Mouse (Mus musculus): Measurements from ENCODE around the gene Stum. TPM values are rescaled to one million over a fixed set of nuclear protein-coding genes. Genes with fewer than 3 reads are reported as not detected.

Gene Stum
- total RNA-seq, 2 experiments from 2014 or later: 298 to 309 TPM

GRCm38 (mm10) chr1:180481956-180482355 is 1.3 kb downstream of the Stum start:
- Histone ChIP-seq H3K27ac (peak overlapping the region; percentile 98), H3K4me3 (peak overlapping the region; percentile 78)
- DNase-seq (ENCODE audit: low spot score in 2 of 2): no peak
- peak; percentile 40 for TF ChIP-seq CTCF (conservative IDR thresholded peaks at IDR 0.05)

GRCm38 (mm10) chr1:180481331-180481730 is 2.0 kb downstream of the Stum start:
- Histone ChIP-seq H3K4me3 (peak overlapping the region; percentile 78), H3K27ac (peak overlapping the region; percentile 98)
- TF ChIP-seq CTCF (conservative IDR thresholded peaks at IDR 0.05): no peak
- no peak for DNase-seq (ENCODE audit: low spot score in 2 of 2)

DNA sequence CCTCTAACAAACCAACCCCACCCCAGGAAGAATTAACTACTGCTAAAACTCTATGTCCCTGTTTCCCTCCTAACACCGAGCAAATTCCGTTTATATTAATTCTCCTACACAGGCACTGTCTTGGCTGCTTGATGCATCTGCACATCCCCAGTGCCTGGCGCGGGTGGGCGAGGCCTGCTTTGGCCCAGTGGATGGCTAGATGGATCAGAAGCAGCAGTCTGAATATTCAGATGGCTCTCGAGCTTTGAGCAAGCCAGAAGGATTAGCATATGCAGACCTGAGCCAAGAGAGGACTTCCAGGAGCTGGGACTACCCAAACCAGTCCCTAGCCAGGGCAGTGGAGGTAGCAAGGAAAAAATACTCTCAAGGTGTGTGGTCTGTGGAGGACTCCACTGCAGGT is 3.0 kb downstream of the Stum start:
- Histone ChIP-seq H3K27ac (peak overlapping the region; percentile 62), H3K4me3 (peak overlapping the region; percentile 44)
- DNase-seq (ENCODE audit: low spot score in 2 of 2): no peak
- no peak for TF ChIP-seq CTCF (conservative IDR thresholded peaks at IDR 0.05)

- Histone ChIP-seq H3K4me3 (no peak overlapping the region), H3K27ac (no peak overlapping the region)
- no peak for TF ChIP-seq CTCF (conservative IDR thresholded peaks at IDR 0.05)
- DNase-seq (ENCODE audit: low spot score in 2 of 2): no peak
Observed at GRCm38 (mm10) chr1:180473566-180473965, 9.7 kb downstream of the Stum start.

DNA sequence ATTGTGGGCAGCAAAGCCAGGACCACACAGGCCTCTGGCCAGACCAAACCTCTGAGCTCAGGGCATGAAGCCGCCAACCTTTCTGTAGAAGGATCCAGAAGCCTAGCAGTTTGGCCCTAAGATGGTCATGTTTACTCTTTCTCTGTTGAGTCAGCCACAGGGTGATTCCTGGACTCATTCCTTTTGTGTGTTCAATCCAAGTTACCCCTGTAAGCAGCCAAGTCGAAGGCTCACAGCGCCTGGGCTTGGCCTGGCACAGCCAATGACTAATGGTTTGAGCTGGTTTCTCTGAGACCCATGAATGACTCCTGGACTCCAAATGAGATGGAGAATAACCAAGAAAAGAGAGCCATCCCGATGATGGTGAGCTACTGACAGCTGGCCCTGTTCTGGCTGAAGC is 15.3 kb downstream of the Stum start:
- no peak for TF ChIP-seq CTCF (conservative IDR thresholded peaks at IDR 0.05)
- H3K4me3 ChIP-seq: no peak overlapping the region
- DNase-seq (ENCODE audit: low spot score in 2 of 2): no peak
- H3K27ac ChIP-seq: peak overlapping the region; percentile 1; the same call in 1 of the 2 replicates

DNA sequence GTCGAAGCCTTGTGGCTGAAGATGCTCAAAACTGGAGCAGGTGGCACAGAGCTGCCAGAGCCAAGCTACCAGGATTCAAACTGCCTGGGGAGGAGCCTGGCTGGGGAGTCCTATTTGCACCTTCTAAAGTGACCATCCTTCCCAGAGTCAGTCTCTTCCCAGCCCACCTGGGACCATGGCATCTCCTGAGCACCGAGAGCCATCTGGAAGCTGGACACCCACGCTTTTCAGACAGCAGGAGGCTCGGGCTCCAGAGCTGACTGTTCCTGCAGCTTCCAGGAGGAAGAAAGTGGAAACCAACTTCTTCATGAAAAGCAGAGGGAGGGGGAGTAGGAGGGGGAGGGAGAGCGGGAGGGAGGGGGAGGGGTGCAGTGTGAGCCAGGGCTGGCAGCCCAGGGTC is 17.7 kb downstream of the Stum start:
- DNase-seq (ENCODE audit: low spot score in 2 of 2): peak; percentile 38 to 54
- Histone ChIP-seq H3K27ac (peak overlapping the region; percentile 88), H3K4me3 (peak overlapping the region; percentile 24; the same call in 1 of the 2 replicates)
- TF ChIP-seq CTCF (conservative IDR thresholded peaks at IDR 0.05): no peak

DNA sequence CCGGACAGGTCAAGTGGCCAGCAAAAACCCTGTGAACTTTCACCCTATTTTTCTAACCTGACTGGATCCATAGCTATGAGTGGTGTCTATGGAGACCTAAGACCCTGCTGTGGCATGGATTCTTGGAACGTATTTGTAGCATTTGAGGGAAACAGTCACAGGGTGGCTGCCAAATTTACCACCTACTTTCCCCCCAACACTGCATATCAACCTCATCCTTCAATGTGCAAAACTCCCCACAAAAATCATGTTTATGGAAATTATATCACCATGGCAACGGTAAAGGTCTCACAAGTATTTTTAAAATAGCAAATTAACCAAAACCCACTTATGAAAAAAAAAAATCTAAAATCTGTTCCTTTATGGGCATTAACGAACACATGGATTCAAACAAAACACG is 18.9 kb downstream of the Stum start:
- Histone ChIP-seq H3K4me3 (no peak overlapping the region), H3K27ac (peak overlapping the region; percentile 88)
- DNase-seq (ENCODE audit: low spot score in 2 of 2): peak in 1 of 2 experiments; percentile 72
- TF ChIP-seq CTCF (conservative IDR thresholded peaks at IDR 0.05): no peak

- no peak for TF ChIP-seq CTCF (conservative IDR thresholded peaks at IDR 0.05)
- H3K4me3 ChIP-seq: no peak overlapping the region
- H3K27ac ChIP-seq: peak overlapping the region; percentile 88
- no peak for DNase-seq (ENCODE audit: low spot score in 2 of 2)
Observed at GRCm38 (mm10) chr1:180462983-180463475, 20.3 kb downstream of the Stum start.

- Histone ChIP-seq H3K27ac (peak overlapping the region; percentile 88), H3K4me3 (no peak overlapping the region)
- no peak for DNase-seq (ENCODE audit: low spot score in 2 of 2)
- no peak for TF ChIP-seq CTCF (conservative IDR thresholded peaks at IDR 0.05)
Observed at GRCm38 (mm10) chr1:180462396-180462795, 20.9 kb downstream of the Stum start.

DNA sequence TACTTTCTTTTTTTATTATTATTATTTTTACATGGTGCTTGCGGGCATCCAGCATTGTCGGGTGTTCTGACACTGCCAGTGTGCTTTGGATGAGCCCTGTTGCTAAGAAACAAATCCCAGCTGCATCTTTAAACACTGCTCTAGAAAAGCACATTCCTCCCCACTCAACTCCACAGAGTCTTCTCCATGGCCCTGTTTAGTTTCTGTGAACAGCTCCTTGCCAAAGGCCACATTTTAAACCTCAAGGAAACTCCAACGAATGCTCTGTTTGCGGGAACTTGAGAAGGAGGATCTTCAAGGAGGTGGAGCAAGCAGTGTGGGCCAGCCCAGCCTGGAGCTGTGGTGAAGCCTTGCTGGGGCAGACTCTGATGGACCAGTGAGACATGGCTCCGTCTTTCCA is 22.6 kb downstream of the Stum start:
- no peak for DNase-seq (ENCODE audit: low spot score in 2 of 2)
- Histone ChIP-seq H3K27ac (peak overlapping the region; percentile 88), H3K4me3 (no peak overlapping the region)
- no peak for TF ChIP-seq CTCF (conservative IDR thresholded peaks at IDR 0.05)

DNA sequence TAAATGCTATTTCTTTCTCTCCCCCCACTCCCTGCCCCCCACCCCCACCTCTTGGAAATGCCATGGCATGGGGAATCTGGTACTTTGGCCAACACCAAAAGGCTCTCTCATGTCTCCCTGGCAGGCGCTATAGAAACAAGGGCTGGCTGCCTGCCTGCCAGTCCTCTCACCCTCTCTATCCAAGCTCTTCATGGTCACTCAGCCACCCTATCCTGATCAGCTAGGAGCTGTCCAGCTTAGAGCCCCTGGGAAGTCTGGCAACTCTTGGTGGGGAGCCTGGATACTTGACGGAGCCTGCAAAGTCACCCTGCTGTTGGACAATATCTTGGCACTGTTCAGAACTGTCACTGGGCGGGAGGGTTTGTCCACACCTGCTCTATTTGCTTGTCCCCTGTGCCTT is 24.6 kb downstream of the Stum start:
- no peak for TF ChIP-seq CTCF (conservative IDR thresholded peaks at IDR 0.05)
- H3K27ac ChIP-seq: peak overlapping the region; percentile 79

GRCm38 (mm10) chr1:180458274-180458673 is 25.0 kb downstream of the Stum start:
- Histone ChIP-seq H3K27ac (peak overlapping the region; percentile 79), H3K4me3 (no peak overlapping the region)
- DNase-seq (ENCODE audit: low spot score in 2 of 2): no peak
- TF ChIP-seq CTCF (conservative IDR thresholded peaks at IDR 0.05): no peak

More for the DNA sequence above, 24.6 kb downstream of the Stum start:
- H3K4me3 ChIP-seq: no peak overlapping the region
- no peak for DNase-seq (ENCODE audit: low spot score in 2 of 2)

DNA sequence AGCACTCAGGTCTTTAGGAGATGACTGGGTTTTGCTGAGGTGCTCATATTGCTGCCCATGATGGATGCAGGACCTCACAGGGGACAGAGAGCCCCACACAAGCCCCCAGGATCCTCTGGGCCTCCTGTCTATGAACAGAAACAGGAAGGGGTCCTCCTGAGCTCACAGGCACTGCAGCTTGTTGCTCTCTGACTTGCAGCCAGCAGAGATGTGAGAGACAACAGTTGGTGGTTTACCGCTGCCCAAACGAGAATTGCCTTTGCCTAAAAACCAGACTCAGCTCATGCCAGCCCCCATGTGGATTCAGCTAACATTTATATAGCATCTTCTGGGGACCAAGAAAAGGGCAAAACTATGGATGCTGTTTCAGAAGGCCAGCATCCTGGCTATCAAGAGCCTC is 33.7 kb downstream of the Stum start:
- Histone ChIP-seq H3K27ac (peak overlapping the region; percentile 53; the same call in 1 of the 2 replicates), H3K4me3 (no peak overlapping the region)
- no peak for DNase-seq (ENCODE audit: low spot score in 2 of 2)
- TF ChIP-seq CTCF (conservative IDR thresholded peaks at IDR 0.05): no peak

- Histone ChIP-seq H3K4me3 (no peak overlapping the region), H3K27ac (peak overlapping the region; percentile 62)
- DNase-seq (ENCODE audit: low spot score in 2 of 2): no peak
- TF ChIP-seq CTCF (conservative IDR thresholded peaks at IDR 0.05): no peak
Observed at GRCm38 (mm10) chr1:180444411-180444810, 38.9 kb downstream of the Stum start.
